Mouse (Mus musculus): ENCODE data around the gene Tmem176a.
"Not testable (repeated sequence)": the region's sequence is repeated elsewhere in the genome, so short reads cannot be mapped to it uniquely, and the experiment has no call there.

The Tmem176a gene

GRCm38 (mm10) chr6:48840973-48841625 lies 380 bp downstream of the Tmem176a start, which contains the start of gene Tmem176b:
Gene Tmem176b (minus strand): TSS chr6:48841496.
- DNase-seq (ENCODE audit: extremely low read depth, low read depth, low spot score), result peak; percentile 52

- DNase-seq (ENCODE audit: extremely low read depth, low read depth, low spot score), result no peak
These were observed 1.6 kb downstream of the Tmem176a start for GRCm38 (mm10) chr6:48842111-48842842.

DNA sequence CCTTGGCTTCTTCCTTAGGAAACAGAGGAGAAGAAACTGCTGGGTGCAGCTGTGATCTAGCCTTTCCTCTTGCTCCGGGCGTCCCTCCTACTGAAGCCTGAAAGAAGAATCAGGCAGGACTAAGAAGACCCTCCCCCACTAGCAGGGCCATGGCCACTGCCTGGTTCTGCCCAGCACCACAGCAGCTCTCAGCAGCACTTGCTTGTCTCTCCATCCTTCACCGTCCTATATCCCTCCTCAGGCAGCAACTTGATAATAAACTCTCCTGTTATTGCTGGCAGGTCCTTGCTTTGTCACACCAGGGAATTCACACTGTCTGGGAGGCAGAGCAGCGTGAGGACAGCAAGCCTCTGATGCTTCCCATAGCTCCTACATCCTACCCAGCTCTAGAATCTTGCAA lies 4.4 kb downstream of the Tmem176a start:
- DNase-seq (ENCODE audit: extremely low read depth, low read depth, low spot score), result no peak

DNA sequence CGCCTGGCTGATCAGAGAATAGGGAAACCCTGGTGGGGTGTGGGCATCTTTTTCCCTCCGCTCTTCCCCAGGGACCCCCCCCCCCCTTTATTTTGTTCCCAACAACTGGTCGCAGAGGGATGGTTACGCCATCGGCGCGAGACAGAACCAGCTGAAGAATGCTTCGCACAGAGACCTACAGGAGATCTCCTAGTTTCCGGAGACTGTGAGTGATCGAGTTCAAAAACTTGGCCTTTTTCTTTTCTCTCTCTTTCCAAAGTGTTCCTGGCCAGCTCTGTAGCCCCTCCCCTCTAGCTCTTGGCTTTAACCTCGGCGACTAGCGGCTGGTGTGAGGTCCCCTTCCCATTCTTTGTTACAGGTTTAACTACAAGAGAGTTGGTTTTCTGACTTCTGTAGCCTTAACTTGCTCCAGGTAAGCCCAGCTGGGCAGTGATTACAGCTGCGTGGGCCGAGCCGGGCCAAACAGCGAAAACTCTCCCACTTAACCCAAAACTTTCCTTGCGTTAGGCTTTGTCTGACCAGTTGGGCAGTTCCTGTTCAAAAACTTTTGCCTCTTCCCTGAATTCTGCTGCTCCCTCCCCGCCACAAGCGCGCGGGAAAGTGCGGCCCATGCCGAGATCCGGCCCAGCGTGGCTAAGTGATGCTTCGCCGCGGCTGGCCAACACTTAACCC lies 11.2 kb downstream of the Tmem176a start:
- DNase-seq (ENCODE audit: extremely low read depth, low read depth, low spot score), result no peak

DNA sequence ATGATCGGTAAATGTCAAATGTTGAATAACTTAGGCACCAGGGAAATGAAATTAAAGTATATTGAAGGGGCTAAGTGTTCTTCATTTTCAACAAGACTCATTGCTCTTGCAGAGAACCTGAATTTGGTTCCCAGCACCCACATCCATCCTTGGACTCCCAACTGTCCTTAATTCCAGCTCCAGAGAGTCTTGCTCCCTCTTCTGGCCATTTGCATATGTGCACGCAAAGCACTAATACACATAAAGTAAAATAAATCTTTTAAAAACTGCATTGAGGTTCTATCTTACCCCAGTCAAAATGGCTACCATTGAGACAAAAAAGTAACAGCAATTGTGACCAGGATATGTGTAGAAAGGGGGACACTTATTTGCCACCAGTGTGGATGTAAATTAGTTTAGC lies 13.4 kb downstream of the Tmem176a start:
- DNase-seq (ENCODE audit: extremely low read depth, low read depth, low spot score), result no peak

DNA sequence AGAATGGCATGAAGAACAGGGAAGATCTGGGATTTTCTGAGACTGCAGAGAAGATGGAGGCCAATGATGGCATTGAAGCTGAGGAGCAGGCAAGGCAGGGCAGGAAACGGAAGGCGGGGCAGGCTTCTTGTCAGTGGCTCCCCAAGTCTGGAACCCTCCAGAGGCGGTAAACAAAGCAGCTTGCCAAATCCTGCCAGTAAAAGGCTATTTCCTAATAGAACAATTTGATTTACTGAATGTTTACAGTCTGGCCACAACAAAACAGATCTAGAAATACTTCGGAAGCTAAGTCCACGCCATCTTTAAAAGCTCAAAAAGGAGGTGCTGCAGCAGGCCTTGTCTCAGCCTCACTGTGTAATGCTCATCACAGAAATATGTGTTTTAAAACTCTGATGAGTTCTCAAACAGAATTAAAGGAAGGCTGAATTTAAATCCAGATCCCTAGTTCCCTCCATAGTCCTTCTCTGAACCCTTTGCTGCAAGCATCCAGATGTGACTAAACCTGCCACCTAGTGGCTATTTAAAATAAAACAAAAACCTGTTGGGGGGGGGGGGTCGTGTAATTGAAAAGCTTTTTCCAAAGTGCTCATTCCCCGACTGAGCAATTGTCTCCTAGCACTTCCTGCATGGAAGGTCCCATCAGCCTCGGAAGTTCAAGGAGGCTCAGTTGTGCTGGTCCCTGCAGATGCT lies 17.0 kb downstream of the Tmem176a start:
- DNase-seq (ENCODE audit: extremely low read depth, low read depth, low spot score), result no peak

DNA sequence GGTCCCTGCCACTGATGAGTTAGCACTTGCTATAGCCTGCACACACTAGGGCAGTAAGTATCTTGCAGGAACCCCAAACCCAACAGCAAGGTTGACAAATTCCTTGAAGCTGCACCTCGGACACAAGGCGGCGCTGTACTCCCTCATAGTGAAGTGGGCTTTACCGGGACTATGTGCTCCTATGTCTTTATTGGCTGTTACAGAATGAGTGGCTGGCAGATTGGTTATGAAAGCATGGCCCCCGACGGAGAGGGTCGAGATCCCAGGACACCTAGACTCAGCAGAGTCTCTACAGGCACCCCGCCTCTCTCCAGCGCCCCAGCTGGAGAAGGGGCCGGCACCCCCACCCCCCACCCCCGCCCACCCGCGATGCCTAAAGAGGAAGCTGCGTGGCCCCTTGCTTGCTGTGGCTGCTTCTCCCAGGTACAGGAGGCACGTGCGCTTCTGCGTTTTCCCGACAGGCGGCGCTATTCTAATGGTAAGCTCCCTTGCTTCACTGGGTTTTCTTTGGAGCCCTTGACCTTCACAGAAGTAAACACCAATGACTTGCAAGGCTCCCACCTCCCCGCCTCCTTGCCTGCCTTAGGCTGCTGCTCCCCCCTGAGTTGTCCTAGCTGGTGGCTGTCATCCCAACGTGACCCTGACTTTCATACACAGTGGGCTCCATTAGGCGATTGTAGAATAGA lies 19.6 kb downstream of the Tmem176a start:
- no peak for DNase-seq (ENCODE audit: extremely low read depth, low read depth, low spot score)

GRCm38 (mm10) chr6:48860851-48861250 lies 20.1 kb downstream of the Tmem176a start:
- DNase-seq (ENCODE audit: extremely low read depth, low read depth, low spot score), result no peak

DNA sequence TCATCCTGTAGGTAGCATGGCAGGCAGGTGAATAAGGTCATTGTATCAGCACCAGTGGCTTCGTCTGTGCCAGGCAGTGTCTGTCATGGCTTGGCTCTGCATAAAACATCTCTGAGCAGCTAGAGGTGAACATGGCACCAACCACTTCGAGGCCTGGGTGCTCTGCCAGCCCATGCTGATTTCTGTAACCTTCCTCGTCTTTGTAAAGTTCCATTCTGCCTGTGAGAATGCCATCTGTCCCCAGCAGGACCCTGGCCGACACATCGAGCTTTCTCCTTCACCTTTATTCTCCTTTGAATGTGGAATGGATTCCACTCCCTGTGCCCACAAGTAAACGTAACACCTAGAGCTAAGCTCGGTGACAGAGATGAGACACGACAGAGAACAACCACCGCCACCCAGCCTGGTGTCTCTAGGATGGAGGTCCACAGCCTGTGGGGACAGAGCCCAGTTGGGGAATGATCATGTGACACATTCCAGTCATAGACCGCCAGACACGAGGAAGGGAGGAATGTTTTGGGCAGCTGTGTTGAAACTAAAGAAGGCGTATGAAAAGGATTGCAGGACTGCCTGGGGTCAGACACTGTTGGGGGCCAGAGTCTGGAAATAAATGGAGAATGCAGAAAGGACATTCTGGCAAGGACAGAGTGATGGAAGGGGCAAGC lies 21.0 kb downstream of the Tmem176a start:
- no peak for DNase-seq (ENCODE audit: extremely low read depth, low read depth, low spot score)

- no peak for DNase-seq (ENCODE audit: extremely low read depth, low read depth, low spot score)
These were observed 22.1 kb downstream of the Tmem176a start for GRCm38 (mm10) chr6:48862816-48863215.

DNA sequence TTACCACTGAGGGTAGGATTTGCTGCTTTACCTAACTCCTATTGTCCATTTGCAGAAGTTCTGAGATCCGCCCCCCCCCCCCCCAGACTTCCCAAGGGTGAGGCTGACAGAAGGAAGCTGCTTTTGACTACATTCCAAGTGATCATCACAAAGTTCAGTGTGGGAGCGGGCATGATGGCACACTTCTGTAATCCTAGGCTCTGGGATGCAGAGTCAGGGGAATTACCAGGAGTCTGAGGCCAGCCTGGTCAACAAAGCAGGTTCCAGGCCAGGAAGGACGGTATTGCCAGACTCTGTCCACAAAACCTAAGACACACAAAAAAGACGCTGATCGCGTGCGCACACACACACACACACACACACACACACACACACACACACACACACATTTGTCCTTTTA lies 22.8 kb downstream of the Tmem176a start:
- no peak for DNase-seq (ENCODE audit: extremely low read depth, low read depth, low spot score)

DNA sequence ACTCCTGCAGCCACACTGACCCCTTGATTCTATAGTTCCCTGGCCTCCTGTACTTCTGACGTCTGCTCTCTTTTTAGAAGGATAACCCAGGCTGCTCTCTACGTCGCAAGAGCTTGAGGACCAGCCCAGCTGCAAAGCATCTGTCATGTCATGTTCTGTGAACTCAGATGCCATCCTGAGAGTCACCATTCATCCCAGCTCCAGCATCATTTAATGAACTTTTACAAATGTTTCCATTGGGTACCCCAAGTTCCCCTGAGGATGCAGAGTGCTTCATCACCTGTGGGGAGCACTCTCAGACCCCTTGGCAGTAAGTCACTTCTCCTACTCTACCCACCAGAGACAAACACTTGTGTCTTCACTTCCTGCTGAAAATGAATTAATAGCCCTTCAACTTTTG lies 23.5 kb downstream of the Tmem176a start:
- no peak for DNase-seq (ENCODE audit: extremely low read depth, low read depth, low spot score)

GRCm38 (mm10) chr6:48864723-48865122 lies 24.0 kb downstream of the Tmem176a start:
- DNase-seq (ENCODE audit: extremely low read depth, low read depth, low spot score), result no peak

- DNase-seq (ENCODE audit: extremely low read depth, low read depth, low spot score), result no peak
These were observed 24.5 kb downstream of the Tmem176a start for GRCm38 (mm10) chr6:48865152-48865745.

GRCm38 (mm10) chr6:48866355-48866950 lies 25.7 kb downstream of the Tmem176a start:
- not testable (repeated sequence) for DNase-seq (ENCODE audit: extremely low read depth, low read depth, low spot score)

- DNase-seq (ENCODE audit: extremely low read depth, low read depth, low spot score), result no peak
These were observed 26.4 kb downstream of the Tmem176a start for GRCm38 (mm10) chr6:48867158-48867557.

- no peak for DNase-seq (ENCODE audit: extremely low read depth, low read depth, low spot score)
These were observed 29.1 kb downstream of the Tmem176a start for GRCm38 (mm10) chr6:48869774-48870173.

DNA sequence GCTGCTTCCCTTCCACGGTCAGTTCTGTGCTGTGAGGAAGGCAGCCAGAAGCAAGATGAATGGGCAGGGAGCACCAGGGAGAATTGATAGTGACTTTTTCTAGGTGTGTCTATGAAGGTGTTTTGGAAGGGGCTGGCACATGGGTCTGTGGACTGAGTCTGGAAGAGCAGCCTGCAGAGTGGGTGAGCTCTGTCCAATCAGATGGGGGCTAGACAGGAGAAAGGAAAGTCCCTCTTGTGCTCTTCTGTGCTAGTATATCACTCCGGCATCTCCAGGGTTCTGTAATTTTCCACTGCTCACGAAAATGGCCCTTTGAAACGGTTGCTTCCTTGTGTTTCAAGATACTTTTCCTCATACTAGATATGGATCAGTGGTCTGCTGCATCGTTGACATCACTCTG lies 31.9 kb downstream of the Tmem176a start, which contains the start of gene Aoc1:
Aoc1 (plus strand) TSS at position 301 of the 400 bp plus-strand sequence.
- no peak for DNase-seq (ENCODE audit: extremely low read depth, low read depth, low spot score)

DNA sequence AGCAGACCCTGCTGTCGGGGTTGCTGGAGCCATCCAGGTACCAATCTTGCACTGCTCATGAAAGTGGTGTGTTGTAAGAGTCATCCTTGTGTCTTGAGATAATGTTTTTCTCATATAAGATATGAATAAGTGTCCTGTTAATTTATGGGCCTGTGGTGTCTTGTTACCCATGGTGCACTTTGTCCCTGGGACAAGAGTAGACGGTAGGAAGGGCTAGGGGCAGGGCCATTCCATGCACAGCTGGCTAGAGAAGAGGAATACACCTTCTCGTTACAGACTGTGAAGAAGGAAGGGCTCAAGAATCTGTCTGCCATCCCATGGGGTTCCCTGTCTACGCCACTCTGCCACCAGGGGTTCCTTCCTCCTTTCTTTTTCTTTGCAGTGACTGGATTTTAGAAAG lies 33.9 kb downstream of the Tmem176a start:
- DNase-seq (ENCODE audit: extremely low read depth, low read depth, low spot score), result no peak
